Mouse (Mus musculus) bone marrow, adult 2 months (tissue): ENCODE data around the gene Sgo1.
"Not testable (repeated sequence)": the region's sequence is repeated elsewhere in the genome, so short reads cannot be mapped to it uniquely, and the experiment has no call there.

Source experiments
- CTCF ChIP-seq: fragments of 200-500 bp; IDR thresholded peaks from 2 replicates; pipeline ENCODE4 v1.5.1; 2011; ENCODE audit warnings: low read length, control low read depth; ENCODE audit not compliant: control insufficient read depth, insufficient read depth
- POLR2A ChIP-seq: fragments of 200-500 bp; IDR thresholded peaks from 2 replicates; pipeline ENCODE4 v1.6.1; 2011; ENCODE audit warnings: low read depth, mild to moderate bottlenecking, control low read depth, low read length, borderline replicate concordance; ENCODE audit not compliant: control insufficient read depth

GRCm38 (mm10) chr17:53715161-53715560 lies 26.0 kb upstream of the Sgo1 start:
- TF ChIP-seq POLR2A, CTCF: not testable (repeated sequence)
